Mouse (Mus musculus) lung, embryonic 15.5 days (tissue): ENCODE measurements around the gene Tnrc6b. TPM values are rescaled to one million over a fixed set of nuclear protein-coding genes. Genes with fewer than 3 reads are reported as not detected.

ENCODE experiments used
- microRNA-seq: library from miRNA; unstranded; fragments of <30 nt; microRNA quantifications from one replicate; pipeline ENCODE4, GENCODE M21; 2016
- polyA plus RNA-seq: library from polyadenylated mRNA; unstranded; fragments of >200 nt; fragmentation: Nextera tagmentation; extraction: Ambion mirVana; gene quantifications from 2 replicates; pipeline ENCODE4 v1.2.1, GENCODE M21; 2015

The Tnrc6b gene
- polyA plus RNA-seq, 1 experiment from 2014 or later: 27.2 TPM

Small RNAs within 50 kb of the gene (microRNA-seq; reads per million reads assigned to microRNA genes)
- gene Mir5113: 17.0 reads per million, percentile 35 among the genes with 10 or more reads in this experiment

Other genes starting within 250 kb of the Tnrc6b start
- not detected in 2 replicates for gene Enthd1, start 146.2 kb upstream of the Tnrc6b start, polyA plus RNA-seq
- 2.4 and 2.7 TPM in 2 replicates for gene Grap2, start 138.7 kb upstream of the Tnrc6b start, polyA plus RNA-seq
- gene Fam83f, start 39.5 kb upstream of the Tnrc6b start, polyA plus RNA-seq: 1.1 and 1.5 TPM in 2 replicates
- 157 and 171 TPM in 2 replicates for gene Adsl, start 237.2 kb downstream of the Tnrc6b start, polyA plus RNA-seq